Mouse (Mus musculus) layer of hippocampus, adult 9-10 months (tissue): ENCODE data around the gene Hrh3.
A peak's percentile ranks its signal among the peaks of the same experiment; 100 is the strongest.

Source experiments
- DNase-seq: peaks from one replicate; pipeline ENCODE4 v3.0.0; 2022; ENCODE audit warnings: low spot score

Gene Hrh3

GRCm38 (mm10) chr2:180103978-180104658 lies at the start of gene Hrh3:
Gene Hrh3, minus strand, starts transcription at chr2:180104488.
- no peak for DNase-seq

- DNase-seq, result no peak
Measured at GRCm38 (mm10) chr2:180148551-180148950, 44.3 kb upstream of the Hrh3 start.

GRCm38 (mm10) chr2:180147379-180147778 lies 43.1 kb upstream of the Hrh3 start:
- no peak for DNase-seq

- DNase-seq, result no peak
Measured at GRCm38 (mm10) chr2:180146091-180146490, 41.8 kb upstream of the Hrh3 start.

- no peak for DNase-seq
Measured at GRCm38 (mm10) chr2:180135414-180135813, 31.1 kb upstream of the Hrh3 start.

- DNase-seq, result no peak
Measured at GRCm38 (mm10) chr2:180133911-180134310, 29.6 kb upstream of the Hrh3 start.

- no peak for DNase-seq
Measured at GRCm38 (mm10) chr2:180133231-180133630, 28.9 kb upstream of the Hrh3 start.

- DNase-seq, result no peak
Measured at GRCm38 (mm10) chr2:180127675-180128074, 23.4 kb upstream of the Hrh3 start.

GRCm38 (mm10) chr2:180126195-180126594 lies 21.9 kb upstream of the Hrh3 start:
- DNase-seq, result no peak

GRCm38 (mm10) chr2:180124192-180124591 lies 19.9 kb upstream of the Hrh3 start:
- no peak for DNase-seq

- no peak for DNase-seq
Measured at GRCm38 (mm10) chr2:180120292-180120761, 16.0 kb upstream of the Hrh3 start.

- DNase-seq, result no peak
Measured at GRCm38 (mm10) chr2:180119439-180120291, 15.4 kb upstream of the Hrh3 start.

- DNase-seq, result peak; percentile 97
Measured at GRCm38 (mm10) chr2:180118661-180119438, 14.6 kb upstream of the Hrh3 start, which contains the start of gene Osbpl2. Gene Osbpl2, plus strand, starts transcription at chr2:180119306.

- no peak for DNase-seq
Measured at GRCm38 (mm10) chr2:180117485-180118194, 13.4 kb upstream of the Hrh3 start.

GRCm38 (mm10) chr2:180116741-180117484 lies 12.6 kb upstream of the Hrh3 start:
- DNase-seq, result no peak

GRCm38 (mm10) chr2:180116081-180116493 lies 11.8 kb upstream of the Hrh3 start:
- DNase-seq, result no peak

- DNase-seq, result no peak
Measured at GRCm38 (mm10) chr2:180115279-180115678, 11.0 kb upstream of the Hrh3 start.

GRCm38 (mm10) chr2:180113909-180114890 lies 9.9 kb upstream of the Hrh3 start:
- DNase-seq, result no peak

GRCm38 (mm10) chr2:180108285-180108684 lies 4.0 kb upstream of the Hrh3 start:
- DNase-seq, result no peak

- no peak for DNase-seq
Measured at GRCm38 (mm10) chr2:180107081-180107480, 2.8 kb upstream of the Hrh3 start.
